Mouse (Mus musculus): Measurements from ENCODE around the gene Mrps26. TPM values are rescaled to one million over a fixed set of nuclear protein-coding genes. Genes with fewer than 3 reads are reported as not detected.
"Not testable (repeated sequence)": the region's sequence is repeated elsewhere in the genome, so short reads cannot be mapped to it uniquely, and the experiment has no call there.

Gene Mrps26
- polyA plus RNA-seq, 1 experiment: 8.8 TPM

- Histone ChIP-seq H3K4me1 (ENCODE audit: control insufficient read depth) (peaks cover 26% of the 10 kb centered on the region), H3K9me3 (ENCODE audit: control insufficient read depth, low read length) (no peaks in the 10 kb centered on the region), H3K27me3 (ENCODE audit: control insufficient read depth) (no peaks in the 10 kb centered on the region), H3K36me3 (ENCODE audit: control insufficient read depth) (peaks cover 24% of the 10 kb centered on the region), H3K4me3 (replicated peaks) (no peak overlapping the region)
- no peak for TF ChIP-seq TAL1 (IDR thresholded peaks at IDR 0.05; ENCODE audit: low read length)
- TF ChIP-seq GATA1 (IDR thresholded peaks at IDR 0.05; ENCODE audit: low read length): no peak
Observed at GRCm38 (mm10) chr2:130564983-130565382, 1.4 kb downstream of the Mrps26 start.

GRCm38 (mm10) chr2:130568921-130569320 is 5.4 kb downstream of the Mrps26 start:
- Histone ChIP-seq H3K27me3 (ENCODE audit: control insufficient read depth) (peaks cover 7% of the 10 kb centered on the region), H3K4me3 (replicated peaks) (no peak overlapping the region), H3K4me1 (ENCODE audit: control insufficient read depth) (peaks cover 12% of the 10 kb centered on the region), H3K9me3 (ENCODE audit: control insufficient read depth, low read length) (no peaks in the 10 kb centered on the region), H3K36me3 (ENCODE audit: control insufficient read depth) (peaks cover 24% of the 10 kb centered on the region)
- no peak for TF ChIP-seq GATA1 (IDR thresholded peaks at IDR 0.05; ENCODE audit: low read length)
- no peak for TF ChIP-seq TAL1 (IDR thresholded peaks at IDR 0.05; ENCODE audit: low read length)

- Histone ChIP-seq H3K9me3 (ENCODE audit: control insufficient read depth, low read length) (no peaks in the 10 kb centered on the region), H3K36me3 (ENCODE audit: control insufficient read depth) (peaks cover 21% of the 10 kb centered on the region), H3K4me3 (replicated peaks) (no peak overlapping the region), H3K27me3 (ENCODE audit: control insufficient read depth) (peaks cover 16% of the 10 kb centered on the region), H3K4me1 (ENCODE audit: control insufficient read depth) (peaks cover 2% of the 10 kb centered on the region)
- no peak for TF ChIP-seq GATA1 (IDR thresholded peaks at IDR 0.05; ENCODE audit: low read length)
- TF ChIP-seq TAL1 (IDR thresholded peaks at IDR 0.05; ENCODE audit: low read length): no peak
Observed at GRCm38 (mm10) chr2:130569926-130570325, 6.4 kb downstream of the Mrps26 start.

- Histone ChIP-seq H3K9me3 (ENCODE audit: control insufficient read depth, low read length) (peaks cover 6% of the 10 kb centered on the region; the same call in 1 of the 2 replicates), H3K4me1 (ENCODE audit: control insufficient read depth) (peaks cover 6% of the 10 kb centered on the region), H3K36me3 (ENCODE audit: control insufficient read depth) (no peaks in the 10 kb centered on the region), H3K27me3 (ENCODE audit: control insufficient read depth) (peaks cover 66% of the 10 kb centered on the region), H3K4me3 (replicated peaks) (no peak overlapping the region)
- TF ChIP-seq GATA1 (IDR thresholded peaks at IDR 0.05; ENCODE audit: low read length) (no peak), TAL1 (IDR thresholded peaks at IDR 0.05; ENCODE audit: low read length) (no peak)
Observed at GRCm38 (mm10) chr2:130574960-130575359, 11.4 kb downstream of the Mrps26 start.

- Histone ChIP-seq H3K4me3 (replicated peaks) (no peak within 1 kb of the TSS), H3K27me3 (ENCODE audit: control insufficient read depth) (peaks cover 75% of the 10 kb centered on the region), H3K36me3 (ENCODE audit: control insufficient read depth) (no peaks in the 10 kb centered on the region), H3K4me1 (ENCODE audit: control insufficient read depth) (peaks cover 6% of the 10 kb centered on the region), H3K9me3 (ENCODE audit: control insufficient read depth, low read length) (peaks cover 6% of the 10 kb centered on the region; the same call in 1 of the 2 replicates)
- TF ChIP-seq TAL1 (IDR thresholded peaks at IDR 0.05; ENCODE audit: low read length) (no peak), GATA1 (IDR thresholded peaks at IDR 0.05; ENCODE audit: low read length) (no peak)
Observed at GRCm38 (mm10) chr2:130575873-130576272, 12.3 kb downstream of the Mrps26 start, which contains the start of gene Oxt. Gene Oxt (plus strand): TSS chr2:130576173.

- H3K4me3 ChIP-seq (replicated peaks); H3K36me3 ChIP-seq (ENCODE audit: control insufficient read depth); H3K9me3 ChIP-seq (ENCODE audit: control insufficient read depth, low read length); H3K4me1 ChIP-seq (ENCODE audit: control insufficient read depth): not testable (repeated sequence)
- peaks cover 82% of the 10 kb centered on the region for H3K27me3 ChIP-seq (ENCODE audit: control insufficient read depth)
Observed at GRCm38 (mm10) chr2:130576564-130576963, 13.0 kb downstream of the Mrps26 start.

GRCm38 (mm10) chr2:130577021-130577420 is 13.5 kb downstream of the Mrps26 start:
- no peak for TF ChIP-seq TAL1 (IDR thresholded peaks at IDR 0.05; ENCODE audit: low read length)
- no peak for TF ChIP-seq GATA1 (IDR thresholded peaks at IDR 0.05; ENCODE audit: low read length)
- Histone ChIP-seq H3K36me3 (ENCODE audit: control insufficient read depth) (no peaks in the 10 kb centered on the region), H3K9me3 (ENCODE audit: control insufficient read depth, low read length) (peaks cover 6% of the 10 kb centered on the region; the same call in 1 of the 2 replicates), H3K27me3 (ENCODE audit: control insufficient read depth) (peaks cover 87% of the 10 kb centered on the region), H3K4me3 (replicated peaks) (no peak overlapping the region), H3K4me1 (ENCODE audit: control insufficient read depth) (peaks cover 6% of the 10 kb centered on the region)

GRCm38 (mm10) chr2:130577632-130578031 is 14.1 kb downstream of the Mrps26 start:
- Histone ChIP-seq H3K27me3 (ENCODE audit: control insufficient read depth) (peaks cover 90% of the 10 kb centered on the region), H3K9me3 (ENCODE audit: control insufficient read depth, low read length) (peaks cover 6% of the 10 kb centered on the region; the same call in 1 of the 2 replicates), H3K4me1 (ENCODE audit: control insufficient read depth) (peaks cover 6% of the 10 kb centered on the region), H3K4me3 (replicated peaks) (no peak overlapping the region), H3K36me3 (ENCODE audit: control insufficient read depth) (no peaks in the 10 kb centered on the region)
- TF ChIP-seq TAL1 (IDR thresholded peaks at IDR 0.05; ENCODE audit: low read length): no peak
- TF ChIP-seq GATA1 (IDR thresholded peaks at IDR 0.05; ENCODE audit: low read length): no peak

- peaks cover 6% of the 10 kb centered on the region for H3K4me1 ChIP-seq (ENCODE audit: control insufficient read depth)
- H3K27me3 ChIP-seq (ENCODE audit: control insufficient read depth): peaks cover 93% of the 10 kb centered on the region
- TF ChIP-seq GATA1 (IDR thresholded peaks at IDR 0.05; ENCODE audit: low read length) (no peak), TAL1 (IDR thresholded peaks at IDR 0.05; ENCODE audit: low read length) (no peak)
- H3K4me3 ChIP-seq (replicated peaks): no peak overlapping the region
- no peaks in the 10 kb centered on the region for H3K36me3 ChIP-seq (ENCODE audit: control insufficient read depth)
- H3K9me3 ChIP-seq (ENCODE audit: control insufficient read depth, low read length): peaks cover 6% of the 10 kb centered on the region; the same call in 1 of the 2 replicates
Observed at GRCm38 (mm10) chr2:130578148-130578547, 14.6 kb downstream of the Mrps26 start.

GRCm38 (mm10) chr2:130579791-130580190 is 16.2 kb downstream of the Mrps26 start:
- Histone ChIP-seq H3K36me3 (ENCODE audit: control insufficient read depth) (no peaks in the 10 kb centered on the region), H3K4me1 (ENCODE audit: control insufficient read depth) (peaks cover 6% of the 10 kb centered on the region), H3K9me3 (ENCODE audit: control insufficient read depth, low read length) (peaks cover 6% of the 10 kb centered on the region; the same call in 1 of the 2 replicates), H3K4me3 (replicated peaks) (no peak overlapping the region), H3K27me3 (ENCODE audit: control insufficient read depth) (peaks cover 90% of the 10 kb centered on the region)
- no peak for TF ChIP-seq GATA1 (IDR thresholded peaks at IDR 0.05; ENCODE audit: low read length)
- no peak for TF ChIP-seq TAL1 (IDR thresholded peaks at IDR 0.05; ENCODE audit: low read length)
